Mouse (Mus musculus) gonadal fat pad, adult 2 months (tissue): ENCODE results near the gene Gm12794. TPM values are rescaled to one million over a fixed set of nuclear protein-coding genes. Genes with fewer than 3 reads are reported as not detected.
"Not testable (repeated sequence)": the region's sequence is repeated elsewhere in the genome, so short reads cannot be mapped to it uniquely, and the experiment has no call there.

Experiments used
- DNase-seq: peaks from one replicate; pipeline ENCODE4 v3.0.0-alpha.2; 2012; ENCODE audit warnings: low read depth
- polyA plus RNA-seq: library from polyadenylated mRNA; depleted of rRNA; stranded (reverse); fragments of >200 nt; gene quantifications from 2 replicates; pipeline ENCODE4 v1.2.3, GENCODE M21; 2012; rRNA removed

Gene Gm12794
- polyA plus RNA-seq: not detected in 2 replicates

DNA sequence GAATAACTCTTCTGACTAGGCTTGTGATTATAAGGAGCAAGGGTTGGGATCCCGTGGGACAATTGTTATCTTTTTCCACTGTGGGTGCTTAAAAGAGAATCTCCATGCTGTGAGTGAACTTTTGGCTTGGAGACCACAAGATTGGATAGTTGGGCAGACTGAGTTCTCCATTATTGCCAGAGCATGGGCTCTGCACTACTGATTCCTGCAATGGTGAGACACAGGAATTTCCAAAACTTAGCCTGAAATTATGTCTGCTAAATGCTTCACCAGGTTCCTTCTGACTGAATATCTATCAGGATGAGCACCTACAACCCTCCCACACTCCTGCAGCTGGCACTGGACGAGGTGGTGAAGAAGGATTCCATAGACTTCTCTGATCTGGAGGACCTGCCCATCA is at the start of gene Gm12794:
Gm12794 (plus strand) TSS at position 301 of the 400 bp plus-strand sequence.
- DNase-seq: not testable (repeated sequence)

DNA sequence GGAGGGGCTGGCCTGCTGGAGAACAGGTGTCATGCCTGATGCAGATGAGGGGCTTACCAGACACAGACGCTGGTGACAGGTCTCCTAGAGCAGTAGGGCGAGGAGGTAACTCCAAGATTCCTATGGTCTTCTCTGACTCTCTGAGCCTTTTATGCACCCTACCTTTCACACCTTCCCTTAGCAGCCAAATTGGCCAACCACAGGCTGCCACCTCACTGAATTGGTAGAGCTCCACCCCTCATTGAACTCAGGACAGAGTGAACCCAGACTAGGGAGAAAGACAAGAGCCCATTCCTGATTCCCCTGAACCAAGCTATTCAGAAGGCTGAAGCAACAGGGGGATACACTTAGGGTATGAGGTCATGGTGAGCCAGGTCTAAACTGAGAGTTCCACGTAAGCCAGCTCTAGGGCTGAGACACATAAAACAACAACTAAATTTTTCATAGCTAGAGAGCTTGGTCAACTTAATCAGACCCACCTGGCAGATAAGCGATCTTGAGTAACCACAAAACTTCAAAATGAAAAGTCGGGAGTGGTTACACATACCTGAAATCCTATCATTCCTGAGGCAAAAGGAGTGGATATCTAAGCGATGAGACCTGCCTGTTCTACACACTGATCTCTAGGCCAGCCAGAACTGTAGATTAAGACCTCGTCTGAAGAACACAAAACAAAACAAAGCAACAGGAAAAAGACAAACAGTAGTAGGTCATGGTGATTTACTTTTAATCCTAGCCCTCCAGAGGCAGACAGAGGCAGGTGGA is 46.4 kb upstream of the Gm12794 start, which contains the start of gene C130073F10Rik:
C130073F10Rik (minus strand) TSS at position 134 of the 765 bp plus-strand sequence.
- no peak for DNase-seq

GRCm38 (mm10) chr4:101908821-101909220 is 31.4 kb upstream of the Gm12794 start, which contains the start of gene Gm12800:
Gene Gm12800, plus strand, starts transcription at chr4:101909121.
- not testable (repeated sequence) for DNase-seq

DNA sequence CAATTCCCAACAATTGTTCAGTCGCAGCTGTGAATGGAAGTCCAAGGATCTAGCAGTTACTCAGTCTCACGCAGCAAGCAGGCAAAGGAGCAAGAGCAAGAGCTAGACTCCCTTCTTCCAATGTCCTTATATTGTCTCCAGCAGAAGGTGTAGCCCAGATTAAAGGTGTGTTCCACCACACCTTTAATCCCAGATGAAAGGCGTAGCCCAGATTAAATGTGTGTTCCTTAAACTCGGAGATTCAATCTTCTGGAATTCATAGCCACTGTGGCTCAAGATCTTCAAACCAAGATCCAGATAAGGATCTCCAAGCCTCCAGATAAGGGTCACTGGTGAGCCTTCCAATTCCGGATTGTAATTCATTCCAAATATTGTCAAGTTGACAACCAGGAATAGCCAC is 40.7 kb downstream of the Gm12794 start, which contains the start of gene Gm12790:
Gm12790 (minus strand) TSS at position 101 of the 400 bp plus-strand sequence.
- DNase-seq: not testable (repeated sequence)

GRCm38 (mm10) chr4:101985678-101986077 is 45.5 kb downstream of the Gm12794 start:
- no peak for DNase-seq

DNA sequence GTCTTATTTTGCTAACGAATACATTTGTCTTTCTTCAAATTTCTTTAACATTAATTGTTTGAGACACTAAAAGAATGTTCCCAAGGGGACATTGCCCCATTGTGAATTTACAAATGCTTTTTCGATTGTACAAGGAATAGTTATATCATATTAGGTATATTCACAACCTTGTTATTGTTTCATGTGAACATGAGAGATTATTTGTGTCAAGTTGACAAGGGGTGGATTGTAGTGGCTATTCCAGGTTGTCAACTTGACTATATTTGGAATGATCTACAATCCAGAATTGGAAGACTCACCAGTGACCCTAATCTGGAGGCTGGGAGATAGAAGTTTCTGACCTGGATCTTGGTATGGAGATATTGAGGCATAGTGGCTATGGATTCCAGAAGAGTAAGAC is 46.1 kb downstream of the Gm12794 start, which contains the start of gene Gm12789:
Gm12789 (plus strand) TSS at position 301 of the 400 bp plus-strand sequence.
- DNase-seq: not testable (repeated sequence)

Other genes with a start within 250 kb of the Gm12794 start
- gene Lepr, start 223.0 kb upstream of the Gm12794 start, polyA plus RNA-seq: 1.7 and 2.2 TPM in 2 replicates
- gene B020004J07Rik, start 96.4 kb upstream of the Gm12794 start, polyA plus RNA-seq: not detected in 2 replicates
- gene C130073F10Rik, start 46.6 kb upstream of the Gm12794 start, polyA plus RNA-seq: not detected in 2 replicates
- gene Gm12800, start 31.3 kb upstream of the Gm12794 start, polyA plus RNA-seq: not detected in 2 replicates
- gene Gm12790, start 40.6 kb downstream of the Gm12794 start, polyA plus RNA-seq: not detected in 2 replicates
- gene Gm12789, start 46.2 kb downstream of the Gm12794 start, polyA plus RNA-seq: not detected in 2 replicates
- gene Pde4b, start 147.1 kb downstream of the Gm12794 start, polyA plus RNA-seq: 5.6 and 8.3 TPM in 2 replicates